Mouse (Mus musculus): ENCODE data around the gene Cdh12.
"Not testable (repeated sequence)": the region's sequence is repeated elsewhere in the genome, so short reads cannot be mapped to it uniquely, and the experiment has no call there.

Cdh12 gene

DNA sequence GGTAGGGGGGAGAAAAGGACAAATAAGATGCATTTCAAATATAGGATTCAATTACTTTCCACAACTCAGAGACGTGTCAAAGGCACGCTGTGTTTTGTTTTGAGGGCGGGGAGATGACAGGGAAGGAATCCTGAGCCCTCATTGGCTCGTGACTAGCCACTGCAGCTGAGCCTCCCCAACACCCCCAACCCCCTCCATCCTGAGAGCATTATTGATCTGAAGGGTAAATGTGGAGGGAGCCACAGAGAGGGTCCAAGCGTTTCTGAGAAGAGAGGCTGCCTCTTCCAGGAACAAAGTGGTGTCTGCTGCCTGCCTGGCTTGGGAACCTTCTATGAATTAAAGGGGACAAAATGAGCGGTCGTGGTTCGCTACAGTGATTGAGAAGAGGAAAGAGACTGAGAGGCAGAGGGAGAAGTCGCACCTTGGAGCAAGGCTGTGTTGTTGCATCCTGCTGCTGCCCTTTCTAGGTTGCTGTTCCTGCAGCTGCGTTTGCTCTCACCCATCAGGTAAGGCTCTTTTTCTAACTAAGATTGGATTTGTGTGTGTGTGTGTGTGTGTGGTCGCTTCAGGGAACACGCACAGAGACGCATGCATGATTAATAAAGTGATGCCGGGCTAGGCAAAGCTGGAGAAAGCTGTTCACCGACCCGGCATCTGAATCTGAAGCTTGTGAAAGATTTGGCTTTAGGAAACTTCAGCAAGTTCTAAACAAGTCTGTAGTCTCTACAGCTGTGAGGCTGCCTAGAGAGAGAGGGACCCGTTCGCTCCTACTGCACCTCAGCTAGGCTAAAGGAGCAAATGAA lies at the start of gene Cdh12:
Cdh12 (plus strand) TSS at position 405 of the 803 bp plus-strand sequence.
- no peak for DNase-seq (ENCODE audit: extremely low read depth, insufficient read length, low spot score)

- no peak for DNase-seq (ENCODE audit: extremely low read depth, insufficient read length, low spot score)
Measured at GRCm38 (mm10) chr15:20403596-20403995, 45.5 kb upstream of the Cdh12 start.

GRCm38 (mm10) chr15:20413397-20413796 lies 35.7 kb upstream of the Cdh12 start:
- DNase-seq (ENCODE audit: extremely low read depth, insufficient read length, low spot score), result no peak

- no peak for DNase-seq (ENCODE audit: extremely low read depth, insufficient read length, low spot score)
Measured at GRCm38 (mm10) chr15:20436356-20436755, 12.7 kb upstream of the Cdh12 start.

DNA sequence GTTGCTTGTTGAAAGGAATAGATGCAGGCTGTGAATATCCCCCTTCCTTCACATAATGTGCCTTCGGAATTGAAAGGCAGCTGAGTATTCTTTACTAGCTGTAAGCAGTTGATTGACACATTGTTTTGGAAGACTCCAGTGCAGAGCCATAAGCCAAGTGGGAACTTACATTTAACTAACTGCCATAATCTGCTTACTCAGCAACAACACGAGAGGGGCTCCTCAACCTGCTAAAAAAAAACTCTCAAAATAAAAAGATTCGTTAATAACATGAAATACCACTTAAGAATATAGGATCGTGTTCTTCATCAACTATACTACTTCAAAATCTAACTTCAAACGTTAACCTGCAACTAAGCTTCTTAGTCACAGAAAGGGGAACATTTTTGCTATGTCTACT lies 1.5 kb downstream of the Cdh12 start:
- no peak for DNase-seq (ENCODE audit: extremely low read depth, insufficient read length, low spot score)

DNA sequence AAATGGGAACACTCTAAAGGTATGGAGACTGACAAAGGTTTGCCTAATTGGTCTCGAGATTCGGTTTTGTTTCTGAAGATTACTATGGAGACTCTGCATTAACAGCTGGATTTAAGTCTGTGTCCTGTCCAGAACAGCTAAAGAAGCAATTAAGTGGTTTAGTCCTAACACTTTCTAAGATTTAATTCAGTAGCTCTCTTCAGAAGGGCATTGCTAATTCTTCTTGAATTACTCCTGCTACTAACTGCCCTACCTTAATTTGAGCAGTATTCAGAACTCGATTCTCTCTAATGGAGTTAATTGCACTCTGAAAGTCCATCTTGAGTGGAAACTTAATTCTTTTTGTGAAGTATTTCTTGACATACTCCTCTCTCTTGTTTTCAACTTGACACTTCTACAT lies 9.4 kb downstream of the Cdh12 start:
- no peak for DNase-seq (ENCODE audit: extremely low read depth, insufficient read length, low spot score)

- no peak for DNase-seq (ENCODE audit: extremely low read depth, insufficient read length, low spot score)
Measured at GRCm38 (mm10) chr15:20462500-20462899, 13.4 kb downstream of the Cdh12 start.

DNA sequence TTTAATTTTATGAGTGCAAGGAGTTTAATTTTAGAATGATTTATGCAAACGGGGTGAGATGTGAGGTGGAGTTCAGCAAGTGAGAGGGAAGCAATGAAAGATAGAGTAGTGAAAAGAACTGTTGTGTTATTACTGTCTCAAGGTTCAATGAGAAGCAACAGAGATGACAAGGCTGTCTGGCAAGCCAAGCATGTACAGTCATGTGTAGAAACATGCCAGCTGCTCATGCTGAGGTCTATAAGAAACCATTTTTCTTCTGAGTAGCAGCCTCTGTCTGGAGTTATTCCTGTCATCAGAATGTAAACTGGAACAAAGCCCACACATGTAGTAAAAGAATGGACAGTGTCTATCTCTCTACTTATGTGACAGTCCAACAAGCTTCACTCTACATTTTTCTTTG lies 14.5 kb downstream of the Cdh12 start:
- no peak for DNase-seq (ENCODE audit: extremely low read depth, insufficient read length, low spot score)

- no peak for DNase-seq (ENCODE audit: extremely low read depth, insufficient read length, low spot score)
Measured at GRCm38 (mm10) chr15:20550979-20551378, 101.9 kb downstream of the Cdh12 start.

- DNase-seq (ENCODE audit: extremely low read depth, insufficient read length, low spot score), result no peak
Measured at GRCm38 (mm10) chr15:20571012-20571411, 121.9 kb downstream of the Cdh12 start.

DNA sequence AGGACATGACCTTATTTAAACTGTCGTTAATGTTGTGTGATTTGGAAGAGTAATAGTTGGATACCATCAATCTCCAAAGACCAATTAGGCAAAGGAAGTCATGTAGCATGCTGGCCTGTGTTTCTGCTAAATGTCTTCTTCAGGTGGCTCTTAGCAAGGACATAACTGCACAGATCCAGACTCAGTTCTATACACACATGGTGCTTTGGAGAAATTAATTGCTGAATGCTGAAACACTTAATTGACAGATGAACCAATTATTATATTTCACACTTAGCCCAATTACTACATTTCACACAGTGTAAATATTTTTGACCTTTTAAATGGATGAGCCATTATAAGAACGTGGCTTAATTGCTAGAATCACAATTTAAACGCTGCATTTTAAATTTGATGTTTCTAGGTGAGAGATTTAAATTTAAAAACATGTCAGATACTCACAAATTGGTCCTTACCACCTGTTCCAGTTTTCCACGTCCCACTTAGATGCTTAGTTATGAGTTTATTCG lies 133.6 kb downstream of the Cdh12 start:
- DNase-seq (ENCODE audit: extremely low read depth, insufficient read length, low spot score), result no peak

DNA sequence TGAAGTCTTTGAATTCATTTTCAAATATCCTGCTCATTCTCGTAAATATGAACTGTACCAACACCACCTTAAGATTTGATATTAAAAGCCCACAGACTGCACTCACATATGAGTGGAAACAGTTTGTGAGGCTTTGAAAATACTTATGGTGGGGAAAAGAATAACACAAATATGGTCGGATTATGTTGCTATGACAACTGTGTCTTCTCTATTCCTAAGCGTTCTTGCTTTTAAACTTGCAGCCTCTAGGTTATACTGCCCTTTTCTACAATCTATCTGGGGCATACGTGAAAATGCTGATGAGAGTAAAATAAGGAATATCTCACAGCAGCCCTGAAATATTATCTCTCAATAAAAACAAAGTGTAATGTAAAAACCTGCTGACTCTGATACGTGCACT lies 142.5 kb downstream of the Cdh12 start:
- DNase-seq (ENCODE audit: extremely low read depth, insufficient read length, low spot score), result no peak

GRCm38 (mm10) chr15:20605751-20606150 lies 156.7 kb downstream of the Cdh12 start:
- not testable (repeated sequence) for DNase-seq (ENCODE audit: extremely low read depth, insufficient read length, low spot score)

GRCm38 (mm10) chr15:20634593-20634992 lies 185.5 kb downstream of the Cdh12 start:
- DNase-seq (ENCODE audit: extremely low read depth, insufficient read length, low spot score), result no peak

DNA sequence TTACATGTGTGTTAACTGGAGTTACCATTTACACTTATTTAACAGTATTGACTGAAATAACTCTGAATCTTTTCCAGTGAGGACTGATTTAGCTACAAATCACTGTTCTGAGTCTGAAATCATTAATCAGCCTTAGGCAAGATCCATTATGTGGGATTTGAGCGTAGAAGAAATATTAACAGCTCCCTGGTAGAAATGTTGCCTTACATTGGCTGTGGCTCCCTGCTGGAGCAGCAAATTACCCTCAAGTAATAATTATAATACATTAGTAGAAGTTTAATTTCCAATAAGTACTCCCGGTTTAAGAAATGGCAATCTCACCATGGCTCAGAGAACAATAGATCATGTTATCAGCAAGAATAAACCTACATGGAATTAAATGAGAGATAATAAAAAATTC lies 190.1 kb downstream of the Cdh12 start:
- no peak for DNase-seq (ENCODE audit: extremely low read depth, insufficient read length, low spot score)

GRCm38 (mm10) chr15:20642905-20643414 lies 193.9 kb downstream of the Cdh12 start:
- peak; percentile 13 for DNase-seq (ENCODE audit: extremely low read depth, insufficient read length, low spot score)

GRCm38 (mm10) chr15:20660221-20660620 lies 211.2 kb downstream of the Cdh12 start:
- no peak for DNase-seq (ENCODE audit: extremely low read depth, insufficient read length, low spot score)

GRCm38 (mm10) chr15:20666650-20667049 lies 217.6 kb downstream of the Cdh12 start, which contains the start of gene Acot10:
Gene Acot10, minus strand, starts transcription at chr15:20666750.
- DNase-seq (ENCODE audit: extremely low read depth, insufficient read length, low spot score), result no peak

DNA sequence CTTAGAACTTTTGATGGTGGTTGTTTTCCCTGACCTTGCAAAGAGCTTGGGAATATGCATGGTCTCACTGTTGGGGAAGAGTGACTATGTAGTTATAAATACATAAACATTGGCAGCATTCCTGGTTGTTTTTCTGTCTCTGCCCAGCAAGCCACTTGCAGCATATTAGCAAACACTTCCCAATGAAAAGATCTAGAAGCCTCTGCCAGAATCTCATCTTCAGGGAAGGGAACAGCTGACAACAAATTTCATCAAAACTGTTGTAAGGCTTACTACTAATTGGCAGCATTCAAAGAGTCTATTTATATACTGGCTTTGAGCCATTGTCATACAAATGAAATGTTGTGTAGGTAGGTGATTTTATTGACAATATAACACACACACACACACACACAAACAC lies 218.3 kb downstream of the Cdh12 start:
- no peak for DNase-seq (ENCODE audit: extremely low read depth, insufficient read length, low spot score)

DNA sequence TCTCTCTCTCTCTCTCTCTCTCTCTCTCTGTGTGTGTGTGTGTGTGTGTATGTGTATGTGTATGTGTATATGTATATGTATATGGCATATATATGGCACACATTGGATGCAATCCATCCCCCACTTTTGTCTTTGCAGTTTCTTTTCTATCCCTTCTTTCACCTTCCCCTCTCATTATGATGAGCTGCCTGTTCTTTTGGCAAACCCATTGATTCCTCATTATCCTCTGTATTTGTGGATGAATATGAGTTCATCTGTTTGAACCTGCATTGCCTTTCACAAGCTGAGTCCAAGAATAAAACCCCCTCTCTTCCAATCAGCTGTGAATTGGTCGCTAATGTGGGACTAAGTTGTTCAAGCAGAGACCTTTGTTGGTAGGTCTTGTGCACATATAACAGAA lies 218.9 kb downstream of the Cdh12 start:
- DNase-seq (ENCODE audit: extremely low read depth, insufficient read length, low spot score), result no peak

DNA sequence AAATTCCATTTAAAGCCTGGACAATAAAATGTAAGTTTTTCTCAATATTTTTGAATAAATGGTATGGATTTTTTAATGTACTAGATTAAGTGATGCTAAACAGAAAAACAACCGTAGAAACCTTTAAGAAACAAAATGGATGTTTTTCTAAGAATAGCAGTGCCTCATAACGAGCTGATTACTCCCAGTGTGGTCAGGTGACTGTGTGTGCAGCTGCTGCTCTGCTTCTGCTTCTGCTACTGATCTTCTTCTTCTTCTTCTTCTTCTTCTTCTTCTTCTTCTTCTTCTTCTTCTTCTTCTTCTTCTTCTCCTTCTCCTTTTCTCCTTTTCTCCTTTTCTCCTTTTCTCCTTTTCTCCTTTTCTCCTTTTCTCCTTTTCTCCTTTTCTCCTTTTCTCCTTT lies 220.4 kb downstream of the Cdh12 start:
- not testable (repeated sequence) for DNase-seq (ENCODE audit: extremely low read depth, insufficient read length, low spot score)

GRCm38 (mm10) chr15:20682719-20683118 lies 233.7 kb downstream of the Cdh12 start:
- DNase-seq (ENCODE audit: extremely low read depth, insufficient read length, low spot score), result no peak
